Mouse (Mus musculus) pancreas, adult 10 weeks (tissue): ENCODE measurements around the gene Cpne4. TPM values are rescaled to one million over a fixed set of nuclear protein-coding genes. Genes with fewer than 3 reads are reported as not detected.

ENCODE experiments used
- polyA plus RNA-seq: library from polyadenylated mRNA; stranded (reverse); fragments of 350-450 nt; fragmentation: Illumina TruSeq; extraction: RNeasy Lipid Tissue Mini Kit (QIAGEN cat#74804); gene quantifications from one replicate; pipeline ENCODE4 v1.2.3, GENCODE M21; 2015; ENCODE audit warnings: low read depth, low replicate concordance; ENCODE audit not compliant: insufficient read depth

The Cpne4 gene
- not detected for polyA plus RNA-seq

DNA sequence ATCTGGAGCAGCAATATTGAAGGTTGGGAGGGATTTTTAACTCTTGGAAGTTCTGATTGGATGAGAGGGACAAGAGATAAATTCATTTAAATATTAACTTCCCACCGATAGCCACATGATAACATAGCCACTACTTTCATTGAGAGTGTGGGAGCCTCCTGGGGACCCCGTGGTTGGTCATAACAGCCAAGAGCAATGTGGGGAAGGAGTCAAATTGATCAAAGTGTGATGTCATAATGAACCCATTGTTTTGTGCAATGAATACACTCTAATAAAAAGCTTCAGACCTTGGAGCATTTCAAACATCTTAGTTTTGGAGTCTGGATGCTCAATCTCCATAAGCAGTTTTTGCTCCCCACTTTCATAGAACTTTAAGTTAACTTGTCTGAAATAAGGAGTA lies at the start of gene Cpne4:
Cpne4 (plus strand) TSS at position 301 of the 400 bp plus-strand sequence.

GRCm38 (mm10) chr9:105053147-105053557 lies 506.1 kb downstream of the Cpne4 start, which contains the start of gene Mrpl3:
Gene Mrpl3, plus strand, starts transcription at chr9:105053239.

Other genes starting within 250 kb of the Cpne4 start
- gene Acpp, start 209.5 kb upstream of the Cpne4 start, polyA plus RNA-seq, result not detected